Mouse (Mus musculus) ES-E14 (cell line): ENCODE data around the gene Prcc.

ENCODE experiments used
- CHD2 ChIP-seq: IDR thresholded peaks from 2 replicates; pipeline ENCODE4 v1.6.1; 2014; ENCODE audit warnings: mild to moderate bottlenecking, low read depth, low read length, inconsistent platforms
- HCFC1 ChIP-seq: IDR thresholded peaks from 2 replicates; pipeline ENCODE4 v1.6.1; 2012; ENCODE audit warnings: low read length, inconsistent platforms, borderline replicate concordance; ENCODE audit not compliant: insufficient read depth
- MAFK ChIP-seq: IDR thresholded peaks from 2 replicates; pipeline ENCODE4 v1.6.1; 2014; ENCODE audit warnings: mild to moderate bottlenecking, low read depth, low read length, inconsistent platforms; ENCODE audit not compliant: insufficient read depth
- ZC3H11A ChIP-seq: IDR thresholded peaks from 2 replicates; pipeline ENCODE4 v1.6.1; 2012; ENCODE audit warnings: low read depth, mild to moderate bottlenecking, inconsistent platforms, low read length, borderline replicate concordance
- ZNF384 ChIP-seq: IDR thresholded peaks from 2 replicates; pipeline ENCODE4 v1.6.1; 2012; ENCODE audit warnings: low read depth, low read length, inconsistent platforms

DNA sequence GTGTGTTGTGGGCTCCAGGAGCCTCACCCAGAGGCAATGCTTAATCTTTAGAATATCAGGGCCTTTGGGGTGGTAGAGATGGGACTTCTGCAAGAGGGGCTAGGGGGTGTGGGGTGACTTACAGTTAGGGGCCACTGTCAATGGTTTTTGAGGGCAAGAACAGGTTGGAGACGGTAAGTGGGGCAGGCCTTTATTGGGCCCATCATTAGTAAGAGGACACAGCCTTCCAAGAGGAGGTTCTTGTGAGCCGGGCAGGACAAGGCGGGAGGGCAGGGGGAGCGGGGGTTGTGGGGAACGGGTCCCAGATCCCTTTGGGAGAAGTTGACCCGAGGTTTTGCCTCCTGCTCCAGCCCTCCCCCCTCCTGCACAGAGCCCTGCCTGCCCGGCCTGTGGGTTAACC lies 28.1 kb upstream of the Prcc start:
- no peak for TF ChIP-seq CHD2
- TF ChIP-seq HCFC1 = no peak
- TF ChIP-seq ZC3H11A = no peak
- TF ChIP-seq MAFK = no peak
- no peak for TF ChIP-seq ZNF384
